Mouse (Mus musculus) myocyte (in vitro differentiated cells): Measurements from ENCODE around the gene Oit1.

ENCODE experiments used
- MYOD1 ChIP-seq, 3 experiments: IDR thresholded peaks; one replicate each; pipeline ENCODE4 v1.6.1; 2011; ENCODE audit warnings: control low read depth in 2 of 3, low read depth in 2 of 3, mild to moderate bottlenecking in 2 of 3, moderate library complexity in 1 of 3; ENCODE audit not compliant: insufficient read length in 2 of 3, control insufficient read depth in 1 of 3
- MYOG ChIP-seq, 3 experiments: IDR thresholded peaks; one replicate each; pipeline ENCODE4 v1.6.1; 2011; ENCODE audit warnings: control low read depth in 2 of 3, low read depth in 2 of 3, mild to moderate bottlenecking in 2 of 3; ENCODE audit not compliant: insufficient read length in 2 of 3, control insufficient read depth in 1 of 3, insufficient read depth in 1 of 3
- POLR2A ChIP-seq: IDR thresholded peaks from one replicate; pipeline ENCODE4 v1.6.1; 2011; ENCODE audit warnings: low read depth, mild to moderate bottlenecking, control low read depth, moderate library complexity; ENCODE audit not compliant: insufficient read length
- REST ChIP-seq: IDR thresholded peaks from one replicate; pipeline ENCODE4 v1.6.1; 2011; ENCODE audit warnings: mild to moderate bottlenecking, control low read depth, moderate library complexity; ENCODE audit not compliant: insufficient read depth, insufficient read length
- TCF12 ChIP-seq: IDR thresholded peaks from one replicate; pipeline ENCODE4 v1.6.1; 2011; ENCODE audit warnings: mild to moderate bottlenecking, control low read depth; ENCODE audit not compliant: poor library complexity, insufficient read depth, severe bottlenecking

DNA sequence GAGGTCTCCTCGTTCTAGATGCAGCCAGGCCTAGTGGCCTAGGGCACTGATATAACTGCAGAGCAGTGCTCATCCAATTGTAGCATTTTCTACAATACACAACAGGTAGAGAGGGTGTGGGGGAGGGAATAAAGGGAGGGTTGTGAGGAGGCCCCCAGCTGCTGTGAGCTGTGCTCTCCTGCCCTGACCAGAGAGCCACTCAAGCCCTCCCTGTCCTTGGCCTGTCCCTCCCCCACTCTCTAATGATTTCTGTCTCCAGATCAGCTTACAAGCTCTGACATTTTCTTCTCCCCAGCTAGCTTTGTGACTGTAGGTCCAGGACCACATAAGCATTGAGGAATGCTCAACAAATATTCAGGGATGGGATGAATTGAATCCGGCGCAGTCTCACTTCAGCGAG, 9.2 kb downstream of the Oit1 start:
- TF ChIP-seq POLR2A, result no peak
- no peak for TF ChIP-seq MYOG (IDR thresholded peaks at IDR 0.05; ENCODE audit: control insufficient read depth in 1 of 3, insufficient read depth in 1 of 3, insufficient read length in 2 of 3, low read depth in 2 of 3)
- no peak for TF ChIP-seq REST
- no peak for TF ChIP-seq TCF12
- no peak for TF ChIP-seq MYOD1 (IDR thresholded peaks at IDR 0.05; ENCODE audit: control insufficient read depth in 1 of 3, insufficient read length in 2 of 3, low read depth in 2 of 3)
